Mouse (Mus musculus) erythroblast, embryonic 14.5 days (primary cell): ENCODE measurements around the gene Tle1.

Source experiments
- GATA1 ChIP-seq: IDR thresholded peaks from 2 replicates; pipeline ENCODE4 v1.6.1; 2012; ENCODE audit warnings: low read length, inconsistent platforms, mixed read lengths
- TAL1 ChIP-seq: IDR thresholded peaks from 3 replicates; pipeline ENCODE4 v1.6.1; 2012; ENCODE audit warnings: low read length, inconsistent platforms, mixed read lengths

GRCm38 (mm10) chr4:72232206-72232605 lies 31.5 kb upstream of the Tle1 start:
- TF ChIP-seq GATA1, result no peak
- TF ChIP-seq TAL1, result no peak
